20 mouse cellular contexts compared by ENCODE assay signal in genomic region chr9:57231536-57232255, GRCm38 (mm10). TPM values are rescaled to one million over a fixed set of nuclear protein-coding genes. Genes with fewer than 3 reads are reported as not detected.
"Had no signal": no experiment of that assay in that cellular context is flagged by ENCODE, and none has a peak within 500 bp of the region (broad histone marks: within the 10 kb centered on the region; RNA-seq: fewer than 3 reads in every experiment).

No protein-coding gene starts in this region.

- H3K4me3 ChIP-seq: layer of hippocampus, adult 2 months; limb, embryonic 12.5 days; liver, embryonic 13.5 days; lung, embryonic 15.5 days; midbrain, embryonic 13.5 days; myocyte; neural tube, embryonic 15.5 days had no signal

- H3K27me3 ChIP-seq: limb, embryonic 12.5 days; lung, embryonic 15.5 days; midbrain, embryonic 13.5 days; neural tube, embryonic 15.5 days had no signal

- DNase-seq: kidney, postnatal 10 days; kidney, postnatal 4 days; liver, embryonic 13.5 days; liver, postnatal 0 days; lung, postnatal 14 days; right cerebral cortex, adult 18-20 months; spleen, adult 18-20 months; thymus, adult 18-20 months; thymus, postnatal 14 days had no signal

- H3K27ac ChIP-seq: layer of hippocampus, adult 2 months; limb, embryonic 12.5 days; liver, embryonic 13.5 days; lung, embryonic 15.5 days; midbrain, embryonic 13.5 days; neural tube, embryonic 15.5 days had no signal

- H3K9me3 ChIP-seq: limb, embryonic 12.5 days; liver, embryonic 13.5 days; lung, embryonic 15.5 days; midbrain, embryonic 13.5 days; neural tube, embryonic 15.5 days had no signal

- H3K36me3 ChIP-seq: limb, embryonic 12.5 days; liver, embryonic 13.5 days; lung, embryonic 15.5 days; midbrain, embryonic 13.5 days; neural tube, embryonic 15.5 days had no signal

- H3K9ac ChIP-seq: limb, embryonic 12.5 days; liver, embryonic 13.5 days; liver, postnatal 0 days; lung, embryonic 15.5 days; midbrain, embryonic 13.5 days; neural tube, embryonic 15.5 days had no signal

- H3K4me1 ChIP-seq: midbrain, embryonic 13.5 days; neural tube, embryonic 15.5 days had no signal

RNA-seq across cellular contexts. Expression of gene Trcg1, which starts 4.7 kb away (rescaled TPM):
- total RNA-seq: layer of hippocampus, adult 2 months; layer of hippocampus, postnatal 10 days; left cerebral cortex, postnatal 36 days had no signal
- polyA plus RNA-seq: kidney, embryonic 14.5 days; limb, embryonic 12.5 days; liver, embryonic 13.5 days; liver, postnatal 0 days; lung, embryonic 15.5 days; midbrain, embryonic 13.5 days; myocyte; neural tube, embryonic 11.5 days; neural tube, embryonic 15.5 days; stomach, embryonic 14.5 days had no signal
